Mouse (Mus musculus): ENCODE data around the gene Rps6. TPM values are rescaled to one million over a fixed set of nuclear protein-coding genes. Genes with fewer than 3 reads are reported as not detected.
"Not testable (repeated sequence)": the region's sequence is repeated elsewhere in the genome, so short reads cannot be mapped to it uniquely, and the experiment has no call there.

Gene Rps6
- total RNA-seq, 2 experiments from 2014 or later = 423 to 439 TPM

DNA sequence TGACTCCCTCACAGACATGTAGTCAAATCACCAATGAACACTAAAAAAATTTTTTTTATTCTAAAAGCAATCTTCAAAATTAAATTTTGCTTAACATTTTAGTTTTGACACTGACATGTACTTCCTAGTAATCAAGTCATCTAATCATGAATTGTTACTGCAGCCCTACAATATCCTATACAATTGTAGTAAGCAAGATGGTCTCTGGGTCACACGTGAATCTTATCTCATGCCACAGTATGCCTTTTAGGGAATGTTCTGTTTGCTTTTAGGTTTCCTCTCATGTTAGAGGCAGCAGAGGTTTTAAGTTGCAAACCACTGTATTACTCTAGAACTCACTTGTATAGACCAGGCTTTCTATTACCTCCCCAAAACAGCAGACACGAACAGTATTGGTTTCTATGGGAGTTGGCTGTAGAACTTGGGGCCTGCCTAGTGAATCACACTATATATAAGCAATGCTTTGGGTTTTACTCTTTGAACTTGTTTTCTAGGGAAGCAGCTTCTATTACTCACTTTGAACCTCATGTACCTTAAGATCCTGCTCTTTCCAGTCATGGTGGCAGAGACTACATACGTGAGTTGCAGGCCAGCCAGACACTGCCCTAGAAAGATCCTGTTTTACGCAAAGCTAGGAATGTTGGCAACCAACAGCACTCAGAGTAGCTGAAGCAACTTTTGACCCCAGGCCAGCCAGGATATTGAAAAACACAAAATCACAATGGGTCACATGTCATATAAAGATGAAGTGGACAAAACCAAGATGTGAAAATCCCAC lies 4.2 kb downstream of the Rps6 start:
- DNase-seq (ENCODE audit: low spot score) = no peak

DNA sequence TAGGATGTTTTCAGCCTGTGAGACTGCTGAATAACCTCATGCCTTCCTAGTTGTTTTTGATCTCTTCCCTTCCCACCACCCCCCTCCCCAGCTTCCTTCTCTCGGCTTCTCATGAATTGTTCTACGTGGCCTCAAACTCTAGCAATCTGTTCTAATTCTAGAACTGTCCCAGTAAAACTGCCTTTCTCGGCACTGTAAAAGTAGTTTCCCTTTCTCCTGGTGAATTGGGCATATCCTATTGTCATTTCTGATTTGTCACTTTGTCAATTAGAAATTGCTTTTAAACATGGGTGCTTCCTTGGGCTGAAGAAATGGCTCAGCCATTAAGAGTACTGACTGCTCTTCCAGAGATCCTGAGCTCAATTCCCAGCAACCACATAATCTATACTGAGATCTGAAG lies 5.2 kb downstream of the Rps6 start:
- no peak for DNase-seq (ENCODE audit: low spot score)

DNA sequence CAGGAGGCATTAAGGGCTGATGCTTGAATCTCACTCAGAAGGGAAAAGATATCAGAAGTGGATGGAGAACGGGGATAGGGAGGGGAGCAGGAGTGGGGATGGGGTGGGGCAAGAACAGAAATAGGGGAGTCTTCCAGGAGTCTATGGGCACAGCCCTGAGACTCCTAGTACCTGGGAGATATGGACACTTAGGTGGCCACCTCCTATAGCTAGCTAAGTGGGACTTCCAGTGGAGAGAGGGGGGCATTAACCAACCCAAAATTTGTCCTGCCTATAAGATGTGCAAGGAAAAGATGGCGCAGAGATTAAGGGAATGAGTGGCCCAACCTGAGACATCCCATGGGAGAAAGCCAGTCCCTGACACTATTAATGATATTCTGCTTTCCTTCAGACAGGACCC lies 5.9 kb downstream of the Rps6 start:
- no peak for DNase-seq (ENCODE audit: low spot score)

DNA sequence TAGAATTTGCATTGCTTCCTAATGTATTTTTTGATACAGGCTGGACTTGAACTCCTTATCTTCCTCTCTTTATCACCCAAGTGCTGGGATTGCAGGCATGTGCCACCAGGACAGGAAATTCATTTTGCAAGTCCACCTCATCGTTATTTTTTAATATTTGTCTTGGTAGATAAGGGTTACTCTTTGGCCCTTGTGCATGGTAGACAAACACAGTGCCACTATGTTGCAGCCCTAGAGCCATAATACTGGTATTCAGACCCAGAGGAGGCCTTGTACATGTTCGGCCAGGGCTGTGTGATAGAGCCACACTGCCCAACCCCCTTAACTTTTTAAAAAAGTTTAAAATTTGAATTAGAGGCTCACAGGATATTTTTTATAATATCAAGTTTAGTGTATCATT lies 10.0 kb downstream of the Rps6 start:
- DNase-seq (ENCODE audit: low spot score) = no peak

DNA sequence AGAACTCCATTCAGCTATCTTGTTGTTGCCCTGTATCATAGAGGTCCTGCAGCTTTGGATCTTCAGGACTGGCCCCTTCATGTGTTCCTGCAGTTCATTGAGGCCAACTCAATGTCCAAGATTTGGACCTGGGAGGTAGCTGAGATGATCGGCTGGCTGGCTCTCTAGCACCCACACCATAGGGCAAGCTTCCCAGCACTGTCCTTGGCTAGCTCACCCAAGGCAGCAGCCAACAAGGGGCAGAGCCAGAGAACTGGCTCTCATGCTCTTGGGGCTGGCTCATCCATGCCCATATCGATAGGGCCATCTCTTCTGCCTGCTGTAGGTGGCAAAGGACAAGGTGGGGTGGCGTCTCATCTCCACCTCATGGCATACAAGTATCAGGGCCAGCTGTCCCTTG lies 11.8 kb downstream of the Rps6 start:
- DNase-seq (ENCODE audit: low spot score) = peak; percentile 63

DNA sequence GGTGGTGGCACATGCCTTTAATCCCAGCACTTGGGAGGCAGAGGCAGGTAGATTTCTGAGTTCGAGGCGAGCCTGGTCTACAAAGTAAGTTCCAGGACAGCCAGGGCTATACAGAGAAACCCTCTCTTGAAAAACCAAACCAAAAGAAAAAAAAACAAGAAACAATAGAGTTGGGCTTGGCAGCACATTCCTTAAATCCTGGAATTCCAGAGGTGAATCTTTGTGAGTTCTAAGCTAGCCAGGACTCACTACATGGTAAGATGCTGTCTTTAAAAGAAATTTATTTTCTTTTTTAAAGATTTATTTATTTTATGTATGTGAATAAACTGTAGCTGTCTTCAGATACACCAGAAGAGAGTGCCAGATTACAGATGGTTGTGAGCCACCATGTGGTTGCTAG lies 16.1 kb downstream of the Rps6 start:
- DNase-seq (ENCODE audit: low spot score) = not testable (repeated sequence)

DNA sequence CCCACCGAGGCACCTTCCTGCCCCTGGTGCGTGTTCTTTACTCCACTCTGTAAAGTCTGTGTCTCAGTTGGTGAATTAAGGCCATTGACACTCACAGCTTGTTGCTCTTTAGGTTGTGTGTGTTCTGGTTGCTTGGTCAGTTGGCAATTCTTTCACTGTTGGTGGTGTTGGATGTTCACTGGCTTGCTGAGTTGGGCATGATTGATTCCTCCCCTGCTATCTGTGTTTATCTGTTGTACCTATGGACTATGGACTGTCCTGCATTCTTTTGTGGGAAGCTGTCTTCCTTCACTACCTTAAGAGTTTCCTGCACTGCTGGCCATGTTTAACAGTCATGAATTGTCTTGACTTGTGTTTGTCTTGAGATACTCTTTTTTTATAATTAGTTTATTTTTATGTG lies 25.3 kb downstream of the Rps6 start:
- no peak for DNase-seq (ENCODE audit: low spot score)

DNA sequence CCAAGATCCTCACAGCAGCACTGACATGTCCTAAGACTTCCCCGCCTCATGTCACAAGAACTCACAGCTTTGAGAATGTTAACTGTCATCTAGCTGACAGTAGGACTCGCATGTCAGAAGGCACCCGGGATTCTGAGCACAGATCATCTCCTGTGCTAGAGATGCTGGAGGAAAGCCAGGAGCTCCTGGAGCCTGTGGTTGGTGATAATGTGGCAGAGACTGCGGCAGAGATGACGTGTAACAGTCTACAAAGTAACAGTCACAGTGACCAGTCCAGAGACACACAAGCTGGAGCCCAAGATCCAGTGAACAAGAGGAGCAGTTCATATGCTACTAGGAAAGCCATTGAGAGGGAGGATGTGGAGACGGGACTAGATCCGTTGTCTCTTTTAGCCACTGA lies 32.1 kb downstream of the Rps6 start:
- DNase-seq (ENCODE audit: low spot score) = no peak

DNA sequence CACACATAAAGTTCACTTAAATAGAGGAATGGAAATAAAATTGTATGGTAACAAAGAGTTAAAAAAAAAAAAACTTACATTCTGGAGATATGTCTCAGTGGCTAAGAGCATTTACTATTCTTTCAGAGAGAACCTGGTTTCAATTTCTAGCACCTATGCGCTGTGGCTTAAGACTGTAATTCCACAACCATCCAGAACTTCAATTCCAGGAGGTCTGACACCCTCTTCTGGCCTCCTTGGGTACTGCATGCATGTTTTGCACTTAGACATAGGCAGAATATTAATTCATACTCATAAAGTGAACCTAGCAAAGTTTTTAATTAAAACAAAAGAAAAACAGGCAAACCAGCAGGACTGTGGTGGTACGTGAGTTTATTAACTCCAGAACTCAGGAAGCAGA lies 34.0 kb downstream of the Rps6 start:
- DNase-seq (ENCODE audit: low spot score) = peak; percentile 47

DNA sequence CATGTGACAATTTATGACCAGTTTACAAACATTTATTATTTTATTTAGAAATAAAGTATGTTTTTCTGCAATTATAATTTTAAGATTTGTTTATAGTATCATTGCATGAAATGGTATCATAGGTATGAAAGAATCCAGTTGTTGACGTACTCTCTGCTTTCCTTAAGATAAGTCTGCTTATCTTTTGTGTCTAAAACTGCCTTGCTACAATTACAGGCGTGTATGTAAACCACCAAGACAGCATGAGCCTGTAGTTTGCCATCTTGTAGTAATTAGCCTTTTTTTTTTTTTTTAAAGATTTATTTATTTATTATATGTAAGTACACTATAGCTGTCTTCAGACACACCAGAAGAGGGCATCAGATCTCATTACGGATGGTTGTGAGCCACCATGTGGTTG lies 42.4 kb downstream of the Rps6 start:
- DNase-seq (ENCODE audit: low spot score) = no peak

DNA sequence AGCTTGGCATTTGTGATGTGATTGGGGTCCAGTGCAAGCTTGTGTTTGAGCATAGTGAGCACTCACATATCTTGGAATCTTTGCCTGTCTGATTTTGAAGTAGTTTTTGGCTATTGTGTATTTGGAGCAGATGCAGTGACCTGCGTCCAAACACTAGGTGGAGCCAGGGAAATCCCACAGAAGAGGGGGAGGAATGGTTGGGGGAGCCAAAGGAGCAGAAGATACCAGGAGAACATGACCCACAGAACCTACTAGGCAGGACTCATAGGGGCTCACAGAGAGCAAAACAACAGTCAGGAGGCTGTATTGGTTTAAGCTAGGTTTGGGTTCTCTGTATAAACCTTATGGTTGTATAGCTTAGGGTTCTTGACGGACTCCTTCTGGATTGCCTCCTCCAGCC lies 46.6 kb downstream of the Rps6 start:
- DNase-seq (ENCODE audit: low spot score) = peak; percentile 18

Other genes starting within 250 kb of the Rps6 start
- gene Haus6, start 245.4 kb downstream of the Rps6 start, total RNA-seq (2021) = 1 to 10 TPM; 4.8 to 5.5 TPM
- 10 to 100 TPM; 59.8 to 66.3 TPM for gene Plin2, start 187.4 kb downstream of the Rps6 start, total RNA-seq (2021)
- gene Dennd4c, start 108.9 kb downstream of the Rps6 start, total RNA-seq (2021) = 10 to 100 TPM; 29.1 to 29.2 TPM
- gene Acer2, start 17.0 kb upstream of the Rps6 start, total RNA-seq (2021) = 1 to 10 TPM; 1.1 to 1.9 TPM

Measured in gastrocnemius, adult 18-20 months (tissue).